In the genomic region with DNA sequence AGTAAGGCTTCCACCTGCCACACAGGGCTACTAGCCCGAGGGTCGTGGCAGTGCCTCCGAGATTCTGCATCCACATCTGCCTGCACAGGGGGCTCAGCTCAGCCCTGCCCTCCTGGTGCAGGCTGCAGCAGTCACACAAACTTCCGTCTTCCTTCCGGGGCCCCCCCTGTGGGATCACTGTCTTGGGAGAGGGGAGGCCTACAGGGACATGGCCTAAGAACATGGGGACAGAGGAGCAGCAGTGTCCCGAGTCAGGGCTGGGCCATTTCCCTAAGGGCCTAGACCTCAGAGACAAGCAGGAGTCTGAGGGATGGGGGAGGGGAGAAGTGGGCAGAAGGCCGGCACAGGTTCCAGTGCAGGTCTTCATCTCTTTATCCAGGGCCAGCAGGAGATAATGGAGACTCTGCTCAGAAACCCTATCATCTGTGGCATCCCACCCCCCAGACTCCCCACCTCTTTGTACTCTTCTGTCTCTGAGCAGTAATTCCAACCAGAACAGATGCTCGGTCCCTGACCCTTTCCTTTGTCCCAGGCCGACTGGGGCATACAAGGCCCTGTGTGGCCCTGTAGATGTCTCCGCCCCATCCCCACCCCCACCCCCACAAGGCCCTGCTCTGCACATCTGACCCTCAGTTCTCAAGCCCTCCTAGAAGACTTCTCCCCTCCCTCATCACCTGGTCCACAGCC, we compare ENCODE assay signal across 17 mouse cellular contexts. TPM values are rescaled to one million over a fixed set of nuclear protein-coding genes. Genes with fewer than 3 reads are reported as not detected.
DNase-seq lines count a peak whose midpoint lies in the region; ATAC-seq and TF ChIP-seq lines count a peak whose summit lies in the region.
"Had no signal": no experiment of that assay in that cellular context is flagged by ENCODE, and none has a peak within 500 bp of the region (broad histone marks: within the 10 kb centered on the region; RNA-seq: fewer than 3 reads in every experiment).

No protein-coding gene starts in this region.

- H3K4me2 ChIP-seq in forebrain, embryonic 15.5 days (replicated peaks): no peak overlapping the region
- no peak overlapping the region for H3K4me2 ChIP-seq in hindbrain, embryonic 12.5 days (replicated peaks)
- no peak overlapping the region for H3K4me2 ChIP-seq in hindbrain, embryonic 16.5 days (ENCODE audit: low read length)
- H3K4me2 ChIP-seq: liver, embryonic 12.5 days; lung, embryonic 15.5 days had no signal

- no peak overlapping the region for H3K9ac ChIP-seq in forebrain, embryonic 15.5 days (replicated peaks)
- peak overlapping the region; percentile 24; the same call in 1 of the 2 replicates for H3K9ac ChIP-seq in hindbrain, embryonic 12.5 days
- no peak overlapping the region for H3K9ac ChIP-seq in hindbrain, embryonic 16.5 days (ENCODE audit: low read depth, low read length)
- H3K9ac ChIP-seq: liver, embryonic 12.5 days; lung, embryonic 15.5 days had no signal

- no peak overlapping the region; the same call in 1 of the 2 replicates for H3K4me3 ChIP-seq in forebrain, embryonic 10.5 days
- no peak overlapping the region for H3K4me3 ChIP-seq in forebrain, embryonic 15.5 days
- H3K4me3 ChIP-seq in hindbrain, embryonic 12.5 days: no peak overlapping the region
- H3K4me3 ChIP-seq in hindbrain, embryonic 16.5 days (ENCODE audit: low read length): no peak overlapping the region
- H3K4me3 ChIP-seq in E14TG2a.4 (replicated peaks; ENCODE audit: low read length): peak overlapping the region; percentile 41
- no peak overlapping the region for H3K4me3 ChIP-seq in embryonic facial prominence, embryonic 10.5 days
- no peak overlapping the region for H3K4me3 ChIP-seq in limb, embryonic 10.5 days
- H3K4me3 ChIP-seq: liver, embryonic 12.5 days; lung, embryonic 15.5 days had no signal

- 28% methylated on average over 10 of the region's 10 CpGs for WGBS in forebrain, embryonic 10.5 days
- 32% methylated on average over 10 of the region's 10 CpGs for WGBS in forebrain, embryonic 15.5 days
- WGBS in hindbrain, embryonic 12.5 days: 24% methylated on average over 10 of the region's 10 CpGs
- WGBS in hindbrain, embryonic 16.5 days: 26% methylated on average over 10 of the region's 10 CpGs
- WGBS in embryonic facial prominence, embryonic 10.5 days: 33% methylated on average over 10 of the region's 10 CpGs
- WGBS in limb, embryonic 10.5 days: 60% methylated on average over 10 of the region's 10 CpGs

- no peak for TF ChIP-seq CTCF in E14TG2a.4 (conservative IDR thresholded peaks at IDR 0.05; ENCODE audit: low read length)

- H3K36me3 ChIP-seq in forebrain, embryonic 10.5 days (replicated peaks): peaks cover 83% of the 10 kb centered on the region
- peaks cover 30% of the 10 kb centered on the region for H3K36me3 ChIP-seq in forebrain, embryonic 15.5 days
- peaks cover 56% of the 10 kb centered on the region for H3K36me3 ChIP-seq in hindbrain, embryonic 12.5 days
- H3K36me3 ChIP-seq in hindbrain, embryonic 16.5 days (ENCODE audit: control insufficient read depth, insufficient read depth, low read length): peaks cover 21% of the 10 kb centered on the region
- peaks cover 74% of the 10 kb centered on the region for H3K36me3 ChIP-seq in E14TG2a.4 (ENCODE audit: insufficient read depth, low read length)
- peaks cover 86% of the 10 kb centered on the region for H3K36me3 ChIP-seq in embryonic facial prominence, embryonic 10.5 days (replicated peaks)
- H3K36me3 ChIP-seq in limb, embryonic 10.5 days: peaks cover 78% of the 10 kb centered on the region

- no peaks in the 10 kb centered on the region for H3K27me3 ChIP-seq in forebrain, embryonic 10.5 days (ENCODE audit: poor library complexity, severe bottlenecking)
- H3K27me3 ChIP-seq in forebrain, embryonic 15.5 days: no peaks in the 10 kb centered on the region
- no peaks in the 10 kb centered on the region for H3K27me3 ChIP-seq in hindbrain, embryonic 12.5 days
- H3K27me3 ChIP-seq in hindbrain, embryonic 16.5 days (replicated peaks; ENCODE audit: control insufficient read depth, insufficient read depth, low read length): no peaks in the 10 kb centered on the region
- H3K27me3 ChIP-seq in E14TG2a.4 (ENCODE audit: insufficient read depth, low read length): no peaks in the 10 kb centered on the region
- H3K27me3 ChIP-seq in embryonic facial prominence, embryonic 10.5 days (replicated peaks; ENCODE audit: low read depth, poor library complexity, severe bottlenecking): no peaks in the 10 kb centered on the region
- no peaks in the 10 kb centered on the region for H3K27me3 ChIP-seq in limb, embryonic 10.5 days (ENCODE audit: low read depth, poor library complexity, severe bottlenecking)
- H3K27me3 ChIP-seq: liver, embryonic 12.5 days; lung, embryonic 15.5 days had no signal

- H3K27ac ChIP-seq in forebrain, embryonic 10.5 days: peak overlapping the region; percentile 73
- no peak overlapping the region for H3K27ac ChIP-seq in forebrain, embryonic 15.5 days (replicated peaks)
- H3K27ac ChIP-seq in hindbrain, embryonic 12.5 days: peak overlapping the region; percentile 8; the same call in 1 of the 2 replicates
- H3K27ac ChIP-seq in hindbrain, embryonic 16.5 days (ENCODE audit: low read depth, low read length): no peak overlapping the region
- H3K27ac ChIP-seq in embryonic facial prominence, embryonic 10.5 days (replicated peaks): peak overlapping the region; percentile 70
- H3K27ac ChIP-seq in limb, embryonic 10.5 days: no peak overlapping the region
- H3K27ac ChIP-seq: liver, embryonic 12.5 days; lung, embryonic 15.5 days had no signal

- ATAC-seq in forebrain, embryonic 15.5 days (replicated peaks): no peak
- ATAC-seq in hindbrain, embryonic 12.5 days (ENCODE audit: low FRiP score): no peak
- no peak for ATAC-seq in hindbrain, embryonic 16.5 days
- ATAC-seq: forebrain, embryonic 14.5 days; liver, embryonic 12.5 days had no signal

- H3K9me3 ChIP-seq in forebrain, embryonic 10.5 days: no peaks in the 10 kb centered on the region
- no peaks in the 10 kb centered on the region for H3K9me3 ChIP-seq in forebrain, embryonic 15.5 days
- H3K9me3 ChIP-seq in hindbrain, embryonic 12.5 days (replicated peaks): 0 out of 2 replicates have a peak, but pooled peaks cover 4% of the 10 kb centered on the region
- H3K9me3 ChIP-seq in hindbrain, embryonic 16.5 days (ENCODE audit: control insufficient read depth, low read length): peaks cover 3% of the 10 kb centered on the region
- no peaks in the 10 kb centered on the region for H3K9me3 ChIP-seq in E14TG2a.4 (ENCODE audit: low read length)
- no peaks in the 10 kb centered on the region for H3K9me3 ChIP-seq in embryonic facial prominence, embryonic 10.5 days
- no peaks in the 10 kb centered on the region for H3K9me3 ChIP-seq in limb, embryonic 10.5 days (replicated peaks)
- H3K9me3 ChIP-seq: liver, embryonic 12.5 days; lung, embryonic 15.5 days had no signal

- DNase-seq in forebrain, embryonic 10.5 days (ENCODE audit: extremely low spot score, low spot score): no peak
- peak; percentile 24 for DNase-seq in embryonic facial prominence, embryonic 10.5 days (ENCODE audit: low spot score)
- no peak for DNase-seq in limb, embryonic 10.5 days (ENCODE audit: low spot score)
- no peak for DNase-seq in urinary bladder, postnatal 14 days (ENCODE audit: low spot score)
- DNase-seq: adrenal gland, postnatal 10 days; cerebellum, adult 2 months; kidney, adult 8-10 months; kidney, postnatal 36 days; layer of hippocampus, adult 9-11 months; thymus, postnatal 4 days had no signal

- H3K4me1 ChIP-seq in forebrain, embryonic 10.5 days: peaks cover 24% of the 10 kb centered on the region
- H3K4me1 ChIP-seq in forebrain, embryonic 15.5 days: no peaks in the 10 kb centered on the region
- H3K4me1 ChIP-seq in hindbrain, embryonic 12.5 days: peaks cover 9% of the 10 kb centered on the region
- H3K4me1 ChIP-seq in hindbrain, embryonic 16.5 days (ENCODE audit: control insufficient read depth, insufficient read depth, low read depth, low read length): no peaks in the 10 kb centered on the region
- peaks cover 86% of the 10 kb centered on the region for H3K4me1 ChIP-seq in E14TG2a.4 (replicated peaks; ENCODE audit: low read depth, low read length)
- H3K4me1 ChIP-seq in embryonic facial prominence, embryonic 10.5 days: peaks cover 24% of the 10 kb centered on the region
- 0 out of 2 replicates have a peak, but pooled peaks cover 4% of the 10 kb centered on the region for H3K4me1 ChIP-seq in limb, embryonic 10.5 days

RNA-seq across cellular contexts. Expression of a gene that starts 11.2 kb away (rescaled TPM):
- 187 and 200 TPM in 2 replicates for polyA plus RNA-seq in forebrain, embryonic 10.5 days (2016; fragmentation: Nextera tagmentation; extraction: Ambion mirVana)
- 85.3 and 92.8 TPM in 2 replicates for polyA plus RNA-seq in forebrain, embryonic 15.5 days (2015; fragmentation: Nextera tagmentation; extraction: Ambion mirVana)
- 148 and 154 TPM in 2 replicates for polyA plus RNA-seq in hindbrain, embryonic 12.5 days (2016; fragmentation: Nextera tagmentation; extraction: Ambion mirVana)
- polyA plus RNA-seq in hindbrain, embryonic 16.5 days (2015; fragmentation: Nextera tagmentation; extraction: Ambion mirVana): 130 and 163 TPM in 2 replicates
- polyA plus RNA-seq in embryonic facial prominence, embryonic 10.5 days (2016; fragmentation: Nextera tagmentation; extraction: Ambion mirVana): 194 and 204 TPM in 2 replicates
- 163 and 174 TPM in 2 replicates for polyA plus RNA-seq in limb, embryonic 10.5 days (2016; fragmentation: Nextera tagmentation; extraction: Ambion mirVana)

RNA-seq across cellular contexts. Expression of a gene that starts 12.0 kb away (rescaled TPM):
- 180 and 185 TPM in 2 replicates for polyA plus RNA-seq in forebrain, embryonic 10.5 days (2016; fragmentation: Nextera tagmentation; extraction: Ambion mirVana)
- 157 and 159 TPM in 2 replicates for polyA plus RNA-seq in forebrain, embryonic 15.5 days (2015; fragmentation: Nextera tagmentation; extraction: Ambion mirVana)
- polyA plus RNA-seq in hindbrain, embryonic 12.5 days (2016; fragmentation: Nextera tagmentation; extraction: Ambion mirVana): 163 and 168 TPM in 2 replicates
- 122 and 134 TPM in 2 replicates for polyA plus RNA-seq in hindbrain, embryonic 16.5 days (2015; fragmentation: Nextera tagmentation; extraction: Ambion mirVana)
- polyA plus RNA-seq in embryonic facial prominence, embryonic 10.5 days (2016; fragmentation: Nextera tagmentation; extraction: Ambion mirVana): 181 and 182 TPM in 2 replicates
- polyA plus RNA-seq in limb, embryonic 10.5 days (2016; fragmentation: Nextera tagmentation; extraction: Ambion mirVana): 183 and 193 TPM in 2 replicates

RNA-seq across cellular contexts. Expression of a gene that starts 38.6 kb away (rescaled TPM):
- polyA plus RNA-seq in forebrain, embryonic 10.5 days (2016; fragmentation: Nextera tagmentation; extraction: Ambion mirVana): 81.9 and 86.5 TPM in 2 replicates
- polyA plus RNA-seq in forebrain, embryonic 15.5 days (2015; fragmentation: Nextera tagmentation; extraction: Ambion mirVana): 72.4 and 72.9 TPM in 2 replicates
- polyA plus RNA-seq in hindbrain, embryonic 12.5 days (2016; fragmentation: Nextera tagmentation; extraction: Ambion mirVana): 64.5 and 74.1 TPM in 2 replicates
- polyA plus RNA-seq in hindbrain, embryonic 16.5 days (2015; fragmentation: Nextera tagmentation; extraction: Ambion mirVana): 78.2 and 93.9 TPM in 2 replicates
- 87.2 and 90.4 TPM in 2 replicates for polyA plus RNA-seq in embryonic facial prominence, embryonic 10.5 days (2016; fragmentation: Nextera tagmentation; extraction: Ambion mirVana)
- 66.9 and 76.5 TPM in 2 replicates for polyA plus RNA-seq in limb, embryonic 10.5 days (2016; fragmentation: Nextera tagmentation; extraction: Ambion mirVana)

Comparison
In these comparisons a context has a peak if more than half of its experiments do, and no peak if none do; other contexts are left out.
1. H3K27ac ChIP-seq: peak in forebrain, embryonic 10.5 days (single experiment), hindbrain, embryonic 12.5 days (single experiment) and embryonic facial prominence, embryonic 10.5 days (single experiment); none in forebrain, embryonic 15.5 days (single experiment), hindbrain, embryonic 16.5 days (single experiment) and limb, embryonic 10.5 days (single experiment).